Mouse (Mus musculus): Measurements from ENCODE around the gene Slc23a4. TPM values are rescaled to one million over a fixed set of nuclear protein-coding genes. Genes with fewer than 3 reads are reported as not detected.

Gene Slc23a4
- polyA plus RNA-seq, 1 experiment from 2014 or later = 0.78 TPM

GRCm38 (mm10) chr6:34927156-34927555 is 61.0 kb downstream of the Slc23a4 start:
- Histone ChIP-seq H3K4me3 (replicated peaks; ENCODE audit: low read length) (no peak overlapping the region), H3K27me3 (ENCODE audit: control insufficient read depth, insufficient read depth, low read length) (no peaks in the 10 kb centered on the region), H3K27ac (no peak overlapping the region), H3K4me1 (replicated peaks; ENCODE audit: control insufficient read depth, insufficient read depth, low read length) (no peaks in the 10 kb centered on the region), H3K4me2 (replicated peaks) (no peak overlapping the region), H3K9me3 (ENCODE audit: control insufficient read depth, low read length) (no peaks in the 10 kb centered on the region), H3K36me3 (replicated peaks; ENCODE audit: control insufficient read depth, insufficient read depth) (no peaks in the 10 kb centered on the region), H3K9ac (no peak overlapping the region)
- no peak for ATAC-seq (ENCODE audit: low FRiP score)
- 47% methylated on average over 4 of the region's 4 CpGs for WGBS
- DNase-seq (ENCODE audit: low spot score) = peak; percentile 69

- Histone ChIP-seq H3K4me2 (replicated peaks) (no peak overlapping the region), H3K27me3 (ENCODE audit: control insufficient read depth, insufficient read depth, low read length) (no peaks in the 10 kb centered on the region), H3K9ac (no peak overlapping the region), H3K36me3 (replicated peaks; ENCODE audit: control insufficient read depth, insufficient read depth) (no peaks in the 10 kb centered on the region), H3K27ac (no peak overlapping the region), H3K9me3 (ENCODE audit: control insufficient read depth, low read length) (no peaks in the 10 kb centered on the region), H3K4me1 (replicated peaks; ENCODE audit: control insufficient read depth, insufficient read depth, low read length) (no peaks in the 10 kb centered on the region), H3K4me3 (replicated peaks; ENCODE audit: low read length) (no peak overlapping the region)
- WGBS = 62% methylated on average over 14 of the region's 14 CpGs
- no peak for DNase-seq (ENCODE audit: low spot score)
- ATAC-seq (ENCODE audit: low FRiP score) = no peak
Observed at GRCm38 (mm10) chr6:34921941-34922340, 66.3 kb downstream of the Slc23a4 start.

GRCm38 (mm10) chr6:34920631-34921030 is 67.6 kb downstream of the Slc23a4 start:
- no peak for DNase-seq (ENCODE audit: low spot score)

GRCm38 (mm10) chr6:34919956-34920355 is 68.2 kb downstream of the Slc23a4 start, which contains the start of gene Stra8:
Gene Stra8, plus strand, starts transcription at chr6:34920163.
- ATAC-seq (ENCODE audit: low FRiP score) (no peak), DNase-seq (ENCODE audit: low spot score) (no peak)
- Histone ChIP-seq H3K36me3 (replicated peaks; ENCODE audit: control insufficient read depth, insufficient read depth) (no peaks in the 10 kb centered on the region), H3K4me3 (replicated peaks; ENCODE audit: low read length) (no peak within 1 kb of the TSS), H3K9me3 (ENCODE audit: control insufficient read depth, low read length) (no peaks in the 10 kb centered on the region), H3K4me1 (replicated peaks; ENCODE audit: control insufficient read depth, insufficient read depth, low read length) (no peaks in the 10 kb centered on the region), H3K27ac (no peak within 1 kb of the TSS), H3K4me2 (replicated peaks) (no peak within 1 kb of the TSS), H3K27me3 (ENCODE audit: control insufficient read depth, insufficient read depth, low read length) (no peaks in the 10 kb centered on the region), H3K9ac (no peak within 1 kb of the TSS)
- WGBS = 50% methylated on average over 10 of the region's 10 CpGs

More at GRCm38 (mm10) chr6:34920631-34921030, 67.6 kb downstream of the Slc23a4 start:
- H3K9ac ChIP-seq = no peak overlapping the region
- H3K4me1 ChIP-seq (replicated peaks; ENCODE audit: control insufficient read depth, insufficient read depth, low read length) = no peaks in the 10 kb centered on the region
- H3K27ac ChIP-seq = no peak overlapping the region
- H3K4me3 ChIP-seq (replicated peaks; ENCODE audit: low read length) = no peak overlapping the region
- H3K4me2 ChIP-seq (replicated peaks) = no peak overlapping the region
- 95% methylated on average over 12 of the region's 12 CpGs for WGBS
- H3K9me3 ChIP-seq (ENCODE audit: control insufficient read depth, low read length) = no peaks in the 10 kb centered on the region
- ATAC-seq (ENCODE audit: low FRiP score) = no peak
- H3K27me3 ChIP-seq (ENCODE audit: control insufficient read depth, insufficient read depth, low read length) = no peaks in the 10 kb centered on the region
- no peaks in the 10 kb centered on the region for H3K36me3 ChIP-seq (replicated peaks; ENCODE audit: control insufficient read depth, insufficient read depth)

GRCm38 (mm10) chr6:34919146-34919545 is 69.1 kb downstream of the Slc23a4 start:
- Histone ChIP-seq H3K27me3 (ENCODE audit: control insufficient read depth, insufficient read depth, low read length) (no peaks in the 10 kb centered on the region), H3K9me3 (ENCODE audit: control insufficient read depth, low read length) (no peaks in the 10 kb centered on the region), H3K36me3 (replicated peaks; ENCODE audit: control insufficient read depth, insufficient read depth) (no peaks in the 10 kb centered on the region), H3K4me3 (replicated peaks; ENCODE audit: low read length) (no peak overlapping the region), H3K27ac (no peak overlapping the region), H3K9ac (no peak overlapping the region), H3K4me1 (replicated peaks; ENCODE audit: control insufficient read depth, insufficient read depth, low read length) (no peaks in the 10 kb centered on the region), H3K4me2 (replicated peaks) (no peak overlapping the region)
- no peak for DNase-seq (ENCODE audit: low spot score)
- no peak for ATAC-seq (ENCODE audit: low FRiP score)
- WGBS = 84% methylated on average over 7 of the region's 7 CpGs

GRCm38 (mm10) chr6:34914462-34914861 is 73.7 kb downstream of the Slc23a4 start:
- no peak overlapping the region for H3K9ac ChIP-seq
- no peak overlapping the region for H3K27ac ChIP-seq
- H3K9me3 ChIP-seq (ENCODE audit: control insufficient read depth, low read length) = no peaks in the 10 kb centered on the region
- 90% methylated on average over 3 of the region's 3 CpGs for WGBS
- DNase-seq (ENCODE audit: low spot score) (no peak), ATAC-seq (ENCODE audit: low FRiP score) (no peak)
- peaks cover 6% of the 10 kb centered on the region; the same call in 1 of the 2 replicates for H3K4me1 ChIP-seq (replicated peaks; ENCODE audit: control insufficient read depth, insufficient read depth, low read length)
- H3K36me3 ChIP-seq (replicated peaks; ENCODE audit: control insufficient read depth, insufficient read depth) = no peaks in the 10 kb centered on the region
- no peak overlapping the region for H3K4me2 ChIP-seq (replicated peaks)
- H3K27me3 ChIP-seq (ENCODE audit: control insufficient read depth, insufficient read depth, low read length) = no peaks in the 10 kb centered on the region
- no peak overlapping the region for H3K4me3 ChIP-seq (replicated peaks; ENCODE audit: low read length)

- H3K4me1 ChIP-seq (replicated peaks; ENCODE audit: control insufficient read depth, insufficient read depth, low read length) = peaks cover 9% of the 10 kb centered on the region; the same call in 1 of the 2 replicates
- ATAC-seq (ENCODE audit: low FRiP score) = no peak
- no peak overlapping the region for H3K27ac ChIP-seq
- no peak for DNase-seq (ENCODE audit: low spot score)
- H3K9me3 ChIP-seq (ENCODE audit: control insufficient read depth, low read length) = no peaks in the 10 kb centered on the region
- H3K4me3 ChIP-seq (replicated peaks; ENCODE audit: low read length) = no peak overlapping the region
- no peak overlapping the region for H3K4me2 ChIP-seq (replicated peaks)
- H3K9ac ChIP-seq = no peak overlapping the region
- 88% methylated on average over 13 of the region's 13 CpGs for WGBS
- no peaks in the 10 kb centered on the region for H3K27me3 ChIP-seq (ENCODE audit: control insufficient read depth, insufficient read depth, low read length)
- H3K36me3 ChIP-seq (replicated peaks; ENCODE audit: control insufficient read depth, insufficient read depth) = no peaks in the 10 kb centered on the region
Observed at GRCm38 (mm10) chr6:34913341-34914040, 74.7 kb downstream of the Slc23a4 start.

GRCm38 (mm10) chr6:34910371-34911219 is 77.6 kb downstream of the Slc23a4 start, which contains the start of gene Wdr91:
Gene Wdr91, minus strand, starts transcription at chr6:34910876.
- peak within 1 kb of the TSS; percentile 76 for H3K9ac ChIP-seq
- ATAC-seq (ENCODE audit: low FRiP score) (peak; percentile 94), DNase-seq (ENCODE audit: low spot score) (peak; percentile 96)
- peak within 1 kb of the TSS; percentile 71 for H3K4me3 ChIP-seq (replicated peaks; ENCODE audit: low read length)
- H3K36me3 ChIP-seq (replicated peaks; ENCODE audit: control insufficient read depth, insufficient read depth) = peaks cover 19% of the 10 kb centered on the region
- H3K9me3 ChIP-seq (ENCODE audit: control insufficient read depth, low read length) = no peaks in the 10 kb centered on the region
- peak within 1 kb of the TSS; percentile 66 for H3K4me2 ChIP-seq (replicated peaks)
- under 1% methylated on average over 64 of the region's 64 CpGs for WGBS
- H3K4me1 ChIP-seq (replicated peaks; ENCODE audit: control insufficient read depth, insufficient read depth, low read length) = peaks cover 9% of the 10 kb centered on the region; the same call in 1 of the 2 replicates
- H3K27ac ChIP-seq = peak within 1 kb of the TSS; percentile 89
- no peaks in the 10 kb centered on the region for H3K27me3 ChIP-seq (ENCODE audit: control insufficient read depth, insufficient read depth, low read length)

- Histone ChIP-seq H3K9me3 (ENCODE audit: control insufficient read depth, low read length) (no peaks in the 10 kb centered on the region), H3K36me3 (replicated peaks; ENCODE audit: control insufficient read depth, insufficient read depth) (peaks cover 27% of the 10 kb centered on the region), H3K4me1 (replicated peaks; ENCODE audit: control insufficient read depth, insufficient read depth, low read length) (peaks cover 9% of the 10 kb centered on the region; the same call in 1 of the 2 replicates), H3K27ac (peak overlapping the region; percentile 89), H3K4me2 (replicated peaks) (peak overlapping the region; percentile 66), H3K27me3 (ENCODE audit: control insufficient read depth, insufficient read depth, low read length) (no peaks in the 10 kb centered on the region), H3K9ac (peak overlapping the region; percentile 76), H3K4me3 (replicated peaks; ENCODE audit: low read length) (peak overlapping the region; percentile 71)
- 47% methylated on average over 8 of the region's 8 CpGs for WGBS
- ATAC-seq (ENCODE audit: low FRiP score) (no peak), DNase-seq (ENCODE audit: low spot score) (no peak)
Observed at GRCm38 (mm10) chr6:34909631-34910345, 78.4 kb downstream of the Slc23a4 start.

All from hindbrain, embryonic 14.5 days (tissue).